Mouse (Mus musculus): Measurements from ENCODE around the gene Klhl3.

Klhl3 gene

DNA sequence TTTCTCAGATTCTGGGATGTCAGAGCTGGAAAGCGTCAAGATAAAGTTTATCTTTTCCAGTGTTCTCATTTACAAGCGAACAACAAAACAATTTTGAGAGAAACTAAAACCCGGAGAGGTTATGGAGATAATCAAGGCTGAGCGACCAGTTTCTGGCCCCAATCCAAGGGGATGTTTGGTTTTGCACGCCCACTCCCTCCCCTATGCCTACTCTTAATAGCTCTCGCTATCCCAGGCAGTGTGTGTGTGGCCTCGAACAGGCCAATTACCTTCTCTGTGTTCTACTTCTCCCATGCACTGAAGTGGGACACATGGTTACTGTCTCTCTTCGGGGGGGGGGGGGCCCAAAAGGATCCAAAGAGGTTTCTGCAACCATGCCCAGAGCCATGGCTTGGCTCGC is 132.7 kb downstream of the Klhl3 start:
- in situ Hi-C loops (cut with MboI; ENCODE audit: low sequenced_read_pairs), result no loop called here

DNA sequence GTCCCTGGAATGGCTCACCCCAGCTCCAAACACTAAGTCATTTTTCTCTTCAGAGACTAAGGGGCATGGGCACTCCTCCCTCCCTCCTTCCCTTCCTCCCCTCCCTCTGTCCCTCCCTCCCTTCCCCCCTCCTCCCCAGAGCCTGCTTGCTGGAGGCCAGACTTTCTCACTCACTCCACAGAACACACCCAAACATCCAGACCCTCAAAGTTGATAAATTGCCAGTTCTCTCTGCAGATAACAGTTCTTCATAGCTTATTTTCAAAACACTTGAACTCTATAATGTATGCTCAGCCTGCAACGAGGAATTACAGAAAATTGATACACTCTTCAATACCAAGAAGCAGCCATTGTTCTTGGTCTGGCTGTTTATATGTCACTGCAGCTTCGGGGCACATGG is 133.3 kb downstream of the Klhl3 start:
- in situ Hi-C loops (cut with MboI; ENCODE audit: low sequenced_read_pairs), result no loop called here

DNA sequence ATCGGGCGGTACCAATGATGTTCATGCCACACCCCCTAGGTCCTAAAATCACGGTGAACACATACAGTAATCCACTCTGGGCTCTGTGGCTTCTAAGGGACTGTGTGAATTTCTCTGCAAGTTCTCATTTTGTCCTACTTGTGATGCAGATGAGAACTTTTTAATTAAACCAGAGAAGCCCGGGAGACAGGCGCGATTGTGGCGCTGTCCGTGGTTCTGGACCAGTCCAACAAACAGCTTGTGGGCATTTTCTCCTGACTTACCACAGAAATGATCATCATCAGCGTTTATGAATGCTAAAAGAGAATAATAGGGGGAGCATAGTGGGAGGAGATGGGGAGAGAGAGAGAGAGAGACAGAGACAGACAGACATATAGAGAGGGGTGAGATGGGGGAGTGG is 134.5 kb downstream of the Klhl3 start:
- in situ Hi-C loops (cut with MboI; ENCODE audit: low sequenced_read_pairs), result no loop called here

DNA sequence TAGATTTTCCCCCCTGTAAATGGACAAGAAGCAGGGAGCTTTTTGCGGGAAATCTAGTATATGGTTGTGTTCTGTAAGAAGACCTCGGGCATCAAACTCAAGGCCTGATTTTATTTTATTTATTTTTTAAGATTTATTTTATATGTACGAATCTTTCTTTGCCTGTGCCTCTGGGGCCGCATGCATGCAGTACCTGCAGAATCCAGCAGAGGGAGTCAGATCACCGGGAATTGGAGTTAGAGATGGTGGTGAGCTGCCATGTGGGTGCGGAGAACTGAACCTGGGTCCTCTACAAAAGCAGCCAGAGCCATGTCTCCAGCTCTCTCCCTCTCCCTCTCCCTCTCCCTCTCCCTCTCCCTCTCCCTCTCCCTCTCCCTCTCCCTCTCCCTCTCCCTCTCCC is 135.7 kb downstream of the Klhl3 start:
- in situ Hi-C loops (cut with MboI; ENCODE audit: low sequenced_read_pairs), result no loop called here

DNA sequence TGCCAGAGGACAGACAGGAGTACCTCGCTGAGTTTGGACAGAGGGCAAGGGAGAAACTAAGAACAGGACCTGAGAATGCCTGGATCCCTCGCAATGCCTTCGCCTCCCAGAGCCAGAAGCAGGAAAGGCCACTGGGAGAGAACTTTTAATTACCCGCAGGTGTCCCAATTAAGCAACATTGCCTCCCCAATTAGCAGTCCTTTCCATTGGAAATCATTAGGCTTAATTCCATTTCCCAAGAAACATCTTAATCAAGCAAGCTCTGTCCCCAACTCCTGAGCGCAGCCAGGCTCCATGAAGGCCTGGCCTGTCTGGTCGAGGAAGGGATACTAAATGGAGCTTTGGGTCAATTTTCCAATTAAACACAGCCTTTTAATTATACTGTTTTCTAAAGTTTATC is 147.7 kb downstream of the Klhl3 start:
- in situ Hi-C loops (cut with MboI; ENCODE audit: low sequenced_read_pairs), result no loop called here

DNA sequence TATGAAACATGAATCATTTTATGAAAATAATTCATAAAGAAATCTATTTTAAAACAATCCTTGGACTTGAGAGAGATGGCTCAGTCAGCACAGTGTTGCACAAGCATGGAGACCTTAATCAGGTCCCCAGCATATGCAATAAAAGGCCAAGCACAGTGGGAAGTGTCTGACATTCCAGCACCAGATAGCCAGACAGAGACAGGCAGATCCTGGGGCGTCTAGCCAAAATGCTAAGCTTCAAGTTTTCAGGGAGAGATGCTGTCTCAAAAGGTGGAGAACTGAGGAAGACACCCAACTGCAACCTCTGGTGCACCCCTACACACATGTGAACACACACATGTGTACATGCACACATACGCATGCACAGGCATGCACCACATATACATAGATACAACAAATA is 153.1 kb downstream of the Klhl3 start:
- in situ Hi-C loops (cut with MboI; ENCODE audit: low sequenced_read_pairs), result no loop called here

DNA sequence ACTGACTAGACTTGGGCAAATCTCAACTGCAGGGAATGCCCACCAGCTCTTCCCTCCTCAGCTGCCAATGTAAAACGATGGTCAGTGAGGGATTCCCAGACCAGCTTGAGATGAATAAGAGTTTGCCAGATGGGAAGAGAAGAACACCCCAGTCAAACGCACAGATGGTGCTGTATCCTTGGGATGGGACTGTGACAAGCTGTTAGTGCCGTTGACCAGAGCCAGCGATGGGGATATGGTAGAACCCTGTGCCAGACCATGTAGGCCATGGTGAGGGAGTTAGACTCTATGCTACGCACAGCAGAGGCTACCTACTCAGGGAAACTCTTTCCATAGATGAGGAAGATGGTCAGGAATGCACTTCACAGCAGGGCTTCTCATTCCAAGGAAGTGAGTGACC is 153.6 kb downstream of the Klhl3 start:
- in situ Hi-C loops (cut with MboI; ENCODE audit: low sequenced_read_pairs), result no loop called here
